Mouse (Mus musculus): ENCODE data around the gene Utp4. TPM values are rescaled to one million over a fixed set of nuclear protein-coding genes. Genes with fewer than 3 reads are reported as not detected.

Gene Utp4
- 45.4 TPM for total RNA-seq (2023)

DNA sequence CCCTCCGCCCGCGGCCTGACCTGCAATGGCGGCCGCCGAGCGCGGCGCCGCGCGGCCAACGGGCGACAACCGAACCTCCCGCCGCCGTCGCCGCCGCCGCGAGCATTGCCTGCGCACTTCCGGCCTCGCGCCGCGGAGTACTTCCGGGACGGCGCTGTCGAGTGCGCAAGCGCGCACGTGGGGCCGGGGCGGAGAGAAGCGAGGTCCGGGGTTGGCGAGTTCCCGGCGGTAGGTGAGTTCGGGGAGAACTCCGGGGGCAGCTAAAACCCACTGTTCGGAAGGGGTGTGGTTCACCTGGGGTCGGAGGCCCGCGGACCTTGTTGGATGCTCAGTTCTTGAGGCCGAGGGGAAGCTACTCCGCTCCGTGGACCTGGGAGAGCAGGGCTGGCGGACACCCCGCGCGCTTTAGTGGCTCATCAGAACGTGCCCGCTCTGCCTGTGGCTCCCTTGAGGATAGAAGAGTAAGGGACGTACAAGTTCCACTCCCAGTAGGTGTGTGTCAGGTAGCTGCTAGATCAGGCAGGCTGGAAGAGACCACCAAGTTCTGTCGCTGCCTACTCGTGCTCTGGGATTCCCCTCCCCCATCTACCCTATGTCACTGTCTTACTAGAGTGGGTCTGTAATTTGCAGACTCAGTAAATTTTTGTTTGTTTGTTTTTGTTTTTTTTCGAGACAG, at the start of gene Utp4:
TSS of gene Utp4 (plus strand) at position 156 of the 676 bp plus-strand sequence.

DNA sequence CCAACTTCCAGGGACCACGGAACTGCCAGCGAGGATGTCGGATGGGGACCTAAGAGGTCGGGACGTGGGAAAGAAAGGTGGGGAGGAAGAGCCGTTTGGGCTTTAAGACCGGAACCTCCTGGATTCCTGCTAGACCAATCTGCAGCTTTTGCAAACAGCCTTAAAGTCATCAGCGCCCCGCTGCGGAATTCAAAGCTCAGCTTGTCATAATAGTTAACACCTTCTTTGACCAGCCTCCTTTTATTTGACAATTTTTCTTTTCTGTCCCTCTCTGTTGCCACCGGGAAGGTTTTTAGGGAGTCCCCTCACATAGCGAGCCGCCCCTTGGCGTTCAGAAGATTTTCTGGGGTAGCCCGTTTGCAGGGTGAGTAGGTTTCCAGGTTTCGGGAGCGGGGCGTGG, 23.4 kb upstream of the Utp4 start, which contains the start of gene Has3:
TSS of gene Has3 (plus strand) at position 192 of the 400 bp plus-strand sequence.

DNA sequence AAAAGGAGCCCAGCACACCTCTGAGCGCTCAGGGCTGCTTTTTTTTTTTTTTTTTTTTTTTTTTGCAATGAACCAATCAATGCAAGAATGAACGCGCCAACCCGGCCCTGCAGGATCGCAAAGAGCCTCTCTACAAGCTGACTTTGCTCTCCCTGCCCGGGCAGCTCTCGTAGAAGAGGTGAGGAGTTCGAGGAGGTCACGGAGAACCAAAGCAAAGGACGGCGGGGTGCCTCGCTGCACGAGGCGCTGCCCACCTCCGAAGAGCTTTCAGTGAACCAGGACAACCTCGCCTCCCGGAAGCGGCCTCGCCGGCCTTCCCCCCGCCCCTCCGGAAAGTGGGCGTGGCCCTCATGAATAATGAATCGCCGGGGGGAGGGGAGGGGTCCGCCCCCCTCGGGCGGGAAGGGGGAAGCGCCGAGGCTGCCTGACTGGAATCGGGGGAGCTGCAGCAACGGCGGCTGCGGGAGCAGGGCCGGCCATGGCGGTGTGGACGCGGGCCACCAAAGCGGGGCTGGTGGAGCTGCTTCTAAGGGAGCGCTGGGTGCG, 42.0 kb downstream of the Utp4 start, which contains the start of gene Sntb2:
TSS of gene Sntb2 (plus strand) at position 427 of the 546 bp plus-strand sequence.

Other genes with a start within 250 kb of the Utp4 start
- gene Tango6, start 210.6 kb upstream of the Utp4 start, total RNA-seq (2023) = 17.6 TPM
- 0.70 TPM for gene Has3, start 23.4 kb upstream of the Utp4 start, total RNA-seq (2023)
- gene Sntb2, start 42.1 kb downstream of the Utp4 start, total RNA-seq (2023) = 11.6 TPM
- gene Vps4a, start 137.6 kb downstream of the Utp4 start, total RNA-seq (2023) = 45.4 TPM
- gene Pdf, start 155.0 kb downstream of the Utp4 start, total RNA-seq (2023) = 7.4 TPM
- gene Cog8, start 163.1 kb downstream of the Utp4 start, total RNA-seq (2023) = 36.2 TPM
- gene Nip7, start 163.2 kb downstream of the Utp4 start, total RNA-seq (2023) = 62.6 TPM
- gene Tmed6, start 172.0 kb downstream of the Utp4 start, total RNA-seq (2023) = 1.4 TPM
- 62.3 TPM for gene Terf2, start 202.9 kb downstream of the Utp4 start, total RNA-seq (2023)